26 mouse cellular contexts compared by ENCODE assay signal in genomic region chr4:135053585-135053984, GRCm38 (mm10).
DNase-seq lines count a peak whose midpoint lies in the region; ATAC-seq lines count a peak whose summit lies in the region.
"Had no signal": no experiment of that assay in that cellular context is flagged by ENCODE, and none has a peak within 500 bp of the region (broad histone marks: within the 10 kb centered on the region; RNA-seq: fewer than 3 reads in every experiment).

No protein-coding gene starts in this region.

- no peak overlapping the region for H3K27ac ChIP-seq in midbrain, embryonic 11.5 days (ENCODE audit: low read depth, low read length)
- H3K27ac ChIP-seq in midbrain, embryonic 13.5 days: no peak overlapping the region
- H3K27ac ChIP-seq: embryonic facial prominence, embryonic 15.5 days; hindbrain, embryonic 15.5 days; intestine, embryonic 15.5 days; kidney, embryonic 15.5 days; lung, embryonic 15.5 days; neural tube, embryonic 13.5 days had no signal

- H3K4me3 ChIP-seq in midbrain, embryonic 11.5 days (ENCODE audit: low read depth, low read length): no peak overlapping the region
- no peak overlapping the region for H3K4me3 ChIP-seq in midbrain, embryonic 13.5 days (replicated peaks)
- H3K4me3 ChIP-seq: embryonic facial prominence, embryonic 15.5 days; heart, embryonic 12.5 days; hindbrain, embryonic 15.5 days; intestine, embryonic 15.5 days; kidney, embryonic 15.5 days; lung, embryonic 15.5 days; megakaryocyte, embryonic 14.5 days; neural tube, embryonic 13.5 days had no signal

- no peak overlapping the region for H3K4me2 ChIP-seq in midbrain, embryonic 11.5 days
- H3K4me2 ChIP-seq in midbrain, embryonic 13.5 days (replicated peaks): no peak overlapping the region
- H3K4me2 ChIP-seq: embryonic facial prominence, embryonic 15.5 days; heart, embryonic 12.5 days; hindbrain, embryonic 15.5 days; intestine, embryonic 15.5 days; kidney, embryonic 15.5 days; lung, embryonic 15.5 days; neural tube, embryonic 13.5 days had no signal

- no peaks in the 10 kb centered on the region for H3K9me3 ChIP-seq in midbrain, embryonic 11.5 days (ENCODE audit: control insufficient read depth, low read length)
- peaks cover 5% of the 10 kb centered on the region; the same call in 1 of the 2 replicates for H3K9me3 ChIP-seq in midbrain, embryonic 13.5 days
- H3K9me3 ChIP-seq: embryonic facial prominence, embryonic 15.5 days; hindbrain, embryonic 15.5 days; intestine, embryonic 15.5 days; lung, embryonic 15.5 days had no signal

- H3K36me3 ChIP-seq in midbrain, embryonic 11.5 days (ENCODE audit: control insufficient read depth, insufficient read depth, low read length): no peaks in the 10 kb centered on the region
- H3K36me3 ChIP-seq in midbrain, embryonic 13.5 days: no peaks in the 10 kb centered on the region
- H3K36me3 ChIP-seq: embryonic facial prominence, embryonic 15.5 days; G1E; heart, embryonic 12.5 days; hindbrain, embryonic 15.5 days; intestine, embryonic 15.5 days; kidney, embryonic 15.5 days; lung, embryonic 15.5 days; neural tube, embryonic 13.5 days had no signal

- no peak overlapping the region for H3K9ac ChIP-seq in midbrain, embryonic 11.5 days (ENCODE audit: low read length)
- H3K9ac ChIP-seq in midbrain, embryonic 13.5 days (replicated peaks): no peak overlapping the region
- H3K9ac ChIP-seq: embryonic facial prominence, embryonic 15.5 days; forebrain, postnatal 0 days; heart, embryonic 12.5 days; hindbrain, embryonic 15.5 days; intestine, embryonic 15.5 days; kidney, embryonic 15.5 days; lung, embryonic 15.5 days; neural tube, embryonic 13.5 days had no signal

- no peaks in the 10 kb centered on the region for H3K4me1 ChIP-seq in midbrain, embryonic 11.5 days (ENCODE audit: control insufficient read depth, insufficient read depth, low read length)
- H3K4me1 ChIP-seq in midbrain, embryonic 13.5 days (replicated peaks): no peaks in the 10 kb centered on the region
- H3K4me1 ChIP-seq: embryonic facial prominence, embryonic 15.5 days; heart, embryonic 12.5 days; hindbrain, embryonic 15.5 days had no signal

- H3K27me3 ChIP-seq in midbrain, embryonic 11.5 days (ENCODE audit: control insufficient read depth, insufficient read depth, low read length): no peaks in the 10 kb centered on the region
- no peaks in the 10 kb centered on the region for H3K27me3 ChIP-seq in midbrain, embryonic 13.5 days
- H3K27me3 ChIP-seq: embryonic facial prominence, embryonic 15.5 days; hindbrain, embryonic 15.5 days; intestine, embryonic 15.5 days; kidney, embryonic 15.5 days; lung, embryonic 15.5 days had no signal

- 95% methylated on average over 11 of the region's 11 CpGs for WGBS in midbrain, embryonic 11.5 days
- 93% methylated on average over 11 of the region's 11 CpGs for WGBS in midbrain, embryonic 13.5 days

- DNase-seq in midbrain, embryonic 11.5 days (ENCODE audit: low spot score, missing footprints): peak; percentile 14
- peak; percentile 85 for DNase-seq in 416B (ENCODE audit: low read depth)
- no peak for DNase-seq in gastrocnemius, adult 8-10 months (ENCODE audit: low spot score in 2 of 2)
- DNase-seq in frontal cortex, postnatal 36 days (ENCODE audit: low spot score in 2 of 2): no peak
- DNase-seq: adrenal gland, postnatal 25 days; cerebellum, adult 11 months; cerebellum, postnatal 14 days; embryo, embryonic 11 days; forebrain, postnatal 0 days; heart, adult 11 months; layer of hippocampus, postnatal 36 days; right cerebral cortex, postnatal 25 days; thymus, postnatal 25 days had no signal

- no peak for ATAC-seq in midbrain, embryonic 11.5 days (ENCODE audit: low FRiP score)
- ATAC-seq in midbrain, embryonic 13.5 days: no peak
- ATAC-seq in common myeloid progenitor, adult 5-6 weeks (replicated peaks; ENCODE audit: low read depth, poor library complexity, severe bottlenecking): peak; percentile 53
- ATAC-seq in monocyte, adult 5-6 weeks (replicated peaks; ENCODE audit: insufficient number of reproducible peaks, low FRiP score, low TSS enrichment, poor library complexity, severe bottlenecking): peak; percentile 68
- ATAC-seq: forebrain, postnatal 0 days; intestine, embryonic 15.5 days; midbrain, embryonic 16.5 days had no signal

Comparison
In these comparisons a context has a peak if more than half of its experiments do, and no peak if none do; other contexts are left out.
1. ATAC-seq: peak in common myeloid progenitor, adult 5-6 weeks (single experiment) and monocyte, adult 5-6 weeks (single experiment); none in midbrain, embryonic 11.5 days (single experiment) and midbrain, embryonic 13.5 days (single experiment).
2. DNase-seq: peak in midbrain, embryonic 11.5 days (single experiment) and 416B (single experiment); none in gastrocnemius, adult 8-10 months (0 of 2) and frontal cortex, postnatal 36 days (0 of 2).